Mouse (Mus musculus) lung, embryonic 14.5 days (tissue): Measurements from ENCODE around the gene Dnmt3a. TPM values are rescaled to one million over a fixed set of nuclear protein-coding genes. Genes with fewer than 3 reads are reported as not detected.
"Not testable (repeated sequence)": the region's sequence is repeated elsewhere in the genome, so short reads cannot be mapped to it uniquely, and the experiment has no call there.

Source experiments
- ATAC-seq: fragments of 200-750 bp; cut with Nextera tagmentation; 2 replicates; pipeline ENCODE4 v1.8.0; 2017; ENCODE audit warnings: mild to moderate bottlenecking, moderate TSS enrichment, moderate library complexity; ENCODE audit not compliant: insufficient read depth
- DNase-seq: peaks from one replicate; pipeline ENCODE4 v3.0.0-alpha.2; 2015
- H3K27ac ChIP-seq: fragments of 300-500 bp; sonication (generic); 2 replicates; pipeline ENCODE4 v1.5.1; 2014; ENCODE audit warnings: low read depth, mild to moderate bottlenecking, moderate library complexity
- H3K27me3 ChIP-seq: fragments of 300-500 bp; sonication (generic); 2 replicates; pipeline ENCODE4 v1.6.1; 2014; ENCODE audit warnings: low read length, control low read depth; ENCODE audit not compliant: insufficient read depth
- H3K36me3 ChIP-seq: fragments of 300-500 bp; sonication (generic); 2 replicates; pipeline ENCODE4 v1.6.1; 2014; ENCODE audit warnings: control low read depth; ENCODE audit not compliant: insufficient read depth
- H3K4me1 ChIP-seq: fragments of 300-500 bp; sonication (generic); 2 replicates; pipeline ENCODE4 v1.6.1; 2014; ENCODE audit warnings: antibody characterized with exemption, control low read depth; ENCODE audit not compliant: insufficient read depth
- H3K4me2 ChIP-seq: fragments of 300-500 bp; sonication (generic); 2 replicates; pipeline ENCODE4 v1.6.1; 2014; ENCODE audit warnings: mild to moderate bottlenecking
- H3K4me3 ChIP-seq: fragments of 300-500 bp; sonication (generic); 2 replicates; pipeline ENCODE4 v1.5.1; 2014; ENCODE audit warnings: low read depth, low read length
- H3K9ac ChIP-seq: fragments of 300-500 bp; sonication (generic); 2 replicates; pipeline ENCODE4 v1.6.1; 2014
- H3K9me3 ChIP-seq: fragments of 300-500 bp; sonication (generic); 2 replicates; pipeline ENCODE4 v1.6.1; 2016; ENCODE audit warnings: low read depth, low read length, control low read depth
- CTCF ChIP-seq: IDR thresholded peaks from 2 replicates; pipeline ENCODE4 v1.5.1; 2016; ENCODE audit warnings: antibody characterized with exemption, low read depth
- WGBS: fragments of 180-500 bp; shearing (Covaris S2); extraction: QIAGEN DNeasy Blood & Tissue Kit; methylation state at CpG from one replicate; pipeline ENCODE4 v1.1.7; 2014; 5-methylcytosine and 5-hydroxymethylcytosine counted together
- polyA plus RNA-seq: library from polyadenylated mRNA; unstranded; fragments of >200 nt; fragmentation: Nextera tagmentation; extraction: Ambion mirVana; gene quantifications from 2 replicates; pipeline ENCODE4 v1.2.1, GENCODE M21; 2014

The Dnmt3a gene
- polyA plus RNA-seq, 1 experiment from 2014 or later: 95.5 TPM

GRCm38 (mm10) chr12:3928841-3929240 is 123.0 kb downstream of the Dnmt3a start:
- Histone ChIP-seq H3K9ac (no peak overlapping the region), H3K36me3 (no peaks in the 10 kb centered on the region), H3K27me3 (no peaks in the 10 kb centered on the region), H3K4me3 (no peak overlapping the region), H3K4me2 (no peak overlapping the region), H3K9me3 (no peaks in the 10 kb centered on the region), H3K27ac (no peak overlapping the region), H3K4me1 (no peaks in the 10 kb centered on the region)
- 65% methylated on average over 3 of the region's 3 CpGs for WGBS
- ATAC-seq (no peak), DNase-seq (no peak)
- peak; percentile 54 for TF ChIP-seq CTCF

GRCm38 (mm10) chr12:3930090-3930865 is 124.5 kb downstream of the Dnmt3a start:
- not testable (repeated sequence) for ATAC-seq, H3K4me2 ChIP-seq, H3K4me1 ChIP-seq, DNase-seq, H3K4me3 ChIP-seq, H3K36me3 ChIP-seq, H3K9me3 ChIP-seq, H3K9ac ChIP-seq, H3K27ac ChIP-seq, H3K27me3 ChIP-seq
- 85% methylated on average over 35 of the region's 47 CpGs for WGBS

DNA sequence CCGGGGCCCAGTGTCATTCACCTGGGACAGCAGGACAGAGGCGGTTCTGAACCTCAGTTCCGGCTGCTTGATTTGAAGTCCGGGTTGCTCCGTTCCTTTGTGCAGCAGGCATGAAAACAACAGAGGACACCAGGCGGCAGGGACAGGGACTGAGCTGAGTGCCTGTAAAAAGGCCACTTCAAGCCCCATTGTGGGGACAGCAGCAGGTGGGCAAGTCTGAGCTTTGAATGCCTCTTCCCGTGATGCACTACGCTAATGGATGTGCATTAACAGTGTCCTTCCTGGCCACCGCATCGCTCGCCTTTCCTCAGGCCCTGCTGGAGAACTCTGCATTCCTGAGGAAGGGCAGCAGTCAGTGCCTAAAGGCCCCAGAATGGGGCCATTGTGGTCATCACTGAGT is 136.2 kb downstream of the Dnmt3a start:
- ATAC-seq (no peak), DNase-seq (no peak)
- no peaks in the 10 kb centered on the region for H3K9me3 ChIP-seq
- no peak overlapping the region for H3K9ac ChIP-seq
- no peak overlapping the region for H3K4me2 ChIP-seq
- H3K4me3 ChIP-seq: no peak overlapping the region
- H3K27ac ChIP-seq: no peak overlapping the region
- H3K36me3 ChIP-seq: no peaks in the 10 kb centered on the region
- H3K4me1 ChIP-seq: no peaks in the 10 kb centered on the region
- no peaks in the 10 kb centered on the region for H3K27me3 ChIP-seq
- WGBS: 37% methylated on average over 11 of the region's 11 CpGs
- no peak for TF ChIP-seq CTCF

DNA sequence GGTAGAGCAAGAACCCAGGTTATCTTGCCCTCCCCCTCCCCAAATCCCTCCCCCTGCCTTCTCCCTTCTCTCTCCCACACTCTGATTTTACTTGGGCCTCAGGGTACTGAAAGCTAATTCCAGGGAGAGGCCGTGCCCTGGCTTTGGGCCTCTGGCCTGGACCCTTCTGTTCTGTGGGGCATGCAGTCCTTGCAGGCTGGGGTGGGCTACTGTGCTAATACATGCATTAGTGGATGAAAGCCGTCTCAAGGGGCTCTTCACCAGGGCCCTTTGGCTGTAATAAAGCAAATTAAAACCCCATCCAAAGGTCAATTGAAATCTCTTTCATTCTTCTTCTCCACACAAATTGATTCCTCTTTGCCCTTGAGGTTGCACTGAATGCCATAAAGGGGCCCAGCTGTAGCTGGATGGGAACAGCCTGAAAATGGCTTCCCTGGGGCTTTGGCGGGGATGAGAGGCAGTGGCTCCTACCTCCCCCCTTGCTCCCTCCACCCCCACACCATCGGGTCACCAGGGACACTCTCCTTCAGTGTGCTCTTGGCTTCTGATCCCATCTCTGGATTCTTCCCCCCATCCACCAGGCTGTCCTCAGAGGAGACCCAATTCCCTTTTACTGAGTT is 138.8 kb downstream of the Dnmt3a start:
- no peak for TF ChIP-seq CTCF

DNA sequence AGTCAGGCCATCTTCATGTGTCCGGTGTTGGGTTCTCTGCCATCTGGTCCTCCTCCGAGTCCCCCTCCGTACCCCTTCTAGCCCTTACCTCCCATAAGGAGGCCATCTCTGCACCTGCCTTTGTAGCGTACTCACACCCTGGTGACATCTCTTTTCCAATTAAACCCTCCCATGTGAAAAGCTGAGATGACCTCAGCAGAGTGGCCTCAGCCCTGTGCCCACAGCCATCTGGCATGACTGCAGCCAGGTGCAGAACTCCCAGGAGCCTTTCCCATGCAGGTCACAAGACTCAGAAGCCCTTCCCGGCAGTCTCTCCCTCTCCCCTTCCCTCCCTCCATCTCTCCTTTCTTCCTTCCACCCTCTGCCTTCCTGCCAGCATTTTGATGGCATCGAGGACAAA is 141.7 kb downstream of the Dnmt3a start:
- no peak overlapping the region for H3K9ac ChIP-seq
- H3K27me3 ChIP-seq: no peaks in the 10 kb centered on the region
- no peak for ATAC-seq
- DNase-seq: no peak
- H3K9me3 ChIP-seq: no peaks in the 10 kb centered on the region
- H3K4me3 ChIP-seq: no peak overlapping the region
- no peaks in the 10 kb centered on the region for H3K36me3 ChIP-seq
- no peaks in the 10 kb centered on the region for H3K4me1 ChIP-seq
- H3K4me2 ChIP-seq: no peak overlapping the region
- no peak for TF ChIP-seq CTCF
- no peak overlapping the region for H3K27ac ChIP-seq
- 63% methylated on average over 6 of the region's 6 CpGs for WGBS

More for the DNA sequence above, 138.8 kb downstream of the Dnmt3a start:
- no peaks in the 10 kb centered on the region for H3K9me3 ChIP-seq
- H3K36me3 ChIP-seq: no peaks in the 10 kb centered on the region
- H3K4me3 ChIP-seq: no peak overlapping the region
- H3K27ac ChIP-seq: no peak overlapping the region
- H3K4me1 ChIP-seq: no peaks in the 10 kb centered on the region
- DNase-seq (no peak), ATAC-seq (no peak)
- H3K9ac ChIP-seq: no peak overlapping the region
- H3K27me3 ChIP-seq: no peaks in the 10 kb centered on the region
- WGBS: 55% methylated on average over 4 of the region's 4 CpGs
- H3K4me2 ChIP-seq: no peak overlapping the region

DNA sequence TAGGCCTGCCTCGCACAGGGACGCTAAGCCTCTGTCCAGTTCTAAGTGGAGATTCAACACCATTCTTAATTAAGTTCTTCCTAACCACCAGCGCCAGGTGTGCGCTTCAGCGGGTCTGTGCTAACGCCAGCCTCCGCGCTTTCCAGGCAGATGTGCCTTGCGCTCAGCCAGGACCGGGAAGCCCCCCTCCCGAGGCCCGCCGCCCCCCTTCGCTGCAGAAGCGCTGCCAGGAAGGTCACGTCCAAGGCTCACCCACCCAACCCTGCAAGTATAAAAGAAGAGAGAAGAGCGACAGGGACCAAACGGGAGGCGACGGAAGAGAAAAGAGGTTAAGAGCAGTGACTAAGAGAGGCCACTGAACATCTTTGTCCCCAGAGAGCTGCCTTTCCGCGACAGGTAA is 148.8 kb downstream of the Dnmt3a start, which contains the start of gene Pomc:
TSS of gene Pomc (plus strand) at position 301 of the 400 bp plus-strand sequence.
- Histone ChIP-seq H3K4me3 (no peak within 1 kb of the TSS), H3K27me3 (peaks cover 14% of the 10 kb centered on the region; the same call in 1 of the 2 replicates), H3K4me1 (no peaks in the 10 kb centered on the region), H3K9me3 (no peaks in the 10 kb centered on the region), H3K36me3 (no peaks in the 10 kb centered on the region), H3K4me2 (no peak within 1 kb of the TSS), H3K9ac (no peak within 1 kb of the TSS), H3K27ac (no peak within 1 kb of the TSS)
- TF ChIP-seq CTCF: no peak
- DNase-seq: no peak
- no peak for ATAC-seq
- 19% methylated on average over 22 of the region's 22 CpGs for WGBS

- no peak for TF ChIP-seq CTCF
- Histone ChIP-seq H3K36me3 (no peaks in the 10 kb centered on the region), H3K27me3 (peaks cover 14% of the 10 kb centered on the region; the same call in 1 of the 2 replicates), H3K4me2 (no peak overlapping the region), H3K4me1 (no peaks in the 10 kb centered on the region), H3K4me3 (no peak overlapping the region), H3K9ac (no peak overlapping the region), H3K27ac (no peak overlapping the region), H3K9me3 (no peaks in the 10 kb centered on the region)
- WGBS: 31% methylated on average over 10 of the region's 10 CpGs
- DNase-seq (peak; percentile 88), ATAC-seq (no peak)
These were observed 149.6 kb downstream of the Dnmt3a start for GRCm38 (mm10) chr12:3955371-3955770.
